Mouse (Mus musculus) erythroblast, embryonic 14.5 days (primary cell): ENCODE results near the gene Sh3rf3. TPM values are rescaled to one million over a fixed set of nuclear protein-coding genes. Genes with fewer than 3 reads are reported as not detected.

Source experiments
- H3K27me3 ChIP-seq: 2 replicates; pipeline ENCODE4 v1.6.1; 2012; ENCODE audit warnings: inconsistent platforms; ENCODE audit not compliant: control insufficient read depth
- H3K36me3 ChIP-seq: 2 replicates; pipeline ENCODE4 v1.6.1; 2012; ENCODE audit warnings: mild to moderate bottlenecking, inconsistent platforms; ENCODE audit not compliant: control insufficient read depth
- H3K4me1 ChIP-seq: 2 replicates; pipeline ENCODE4 v1.6.1; 2012; ENCODE audit warnings: inconsistent platforms; ENCODE audit not compliant: control insufficient read depth
- H3K4me3 ChIP-seq: replicated peaks from 2 replicates; pipeline ENCODE3; 2012; ENCODE audit warnings: moderate library complexity, mild to moderate bottlenecking, inconsistent platforms
- H3K9me3 ChIP-seq: 2 replicates; pipeline ENCODE4 v1.6.1; 2012; ENCODE audit warnings: low read length, inconsistent platforms, mixed read lengths; ENCODE audit not compliant: control insufficient read depth
- GATA1 ChIP-seq: IDR thresholded peaks from 2 replicates; pipeline ENCODE4 v1.6.1; 2012; ENCODE audit warnings: low read length, inconsistent platforms, mixed read lengths
- TAL1 ChIP-seq: IDR thresholded peaks from 3 replicates; pipeline ENCODE4 v1.6.1; 2012; ENCODE audit warnings: low read length, inconsistent platforms, mixed read lengths
- polyA plus RNA-seq: library from polyadenylated mRNA; stranded (reverse); fragments of >175 nt; gene quantifications from 2 replicates; pipeline ENCODE4 v1.2.3, GENCODE M21; 2012

Sh3rf3 gene
- polyA plus RNA-seq, 1 experiment, result not detected

GRCm38 (mm10) chr10:59127637-59128036, 314.5 kb downstream of the Sh3rf3 start:
- Histone ChIP-seq H3K4me1 (no peaks in the 10 kb centered on the region), H3K9me3 (no peaks in the 10 kb centered on the region; the same call in 1 of the 2 replicates), H3K4me3 (no peak overlapping the region), H3K36me3 (no peaks in the 10 kb centered on the region), H3K27me3 (no peaks in the 10 kb centered on the region)
- no peak for TF ChIP-seq GATA1
- TF ChIP-seq TAL1, result no peak

DNA sequence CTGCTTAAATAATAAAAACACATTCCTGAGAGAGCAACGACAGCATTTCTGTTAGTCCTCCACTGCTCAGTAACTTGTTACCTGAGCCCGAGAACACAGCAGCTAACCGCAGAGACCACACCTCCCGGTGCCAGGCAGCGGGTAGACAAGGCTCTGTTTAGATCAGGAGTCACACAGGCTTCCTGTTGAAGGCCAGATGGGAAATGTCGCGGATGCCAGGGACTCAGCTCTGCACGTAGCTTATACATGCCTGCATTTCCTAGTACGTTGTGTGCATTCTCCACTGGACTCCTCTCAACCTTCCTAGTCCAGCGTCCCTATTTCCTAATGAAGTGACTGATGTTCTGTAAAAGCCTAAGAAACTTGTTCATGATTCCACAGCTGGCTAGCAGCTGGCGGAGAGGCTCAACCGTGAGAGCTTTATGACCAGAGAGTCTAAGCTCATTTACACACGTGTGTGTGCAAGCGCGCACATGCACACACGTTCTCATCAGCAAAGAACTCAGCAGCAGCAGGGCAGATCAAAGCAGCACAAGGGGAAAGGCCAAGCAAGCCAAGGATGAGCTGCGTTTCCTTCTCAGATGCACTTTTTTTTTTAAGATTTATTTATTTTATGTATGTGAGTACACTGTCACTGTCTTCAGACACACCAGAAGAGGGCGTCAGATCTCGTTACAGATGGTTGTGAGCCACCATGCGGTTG, 318.9 kb downstream of the Sh3rf3 start:
- Histone ChIP-seq H3K27me3 (no peaks in the 10 kb centered on the region), H3K4me3 (no peak overlapping the region), H3K36me3 (no peaks in the 10 kb centered on the region), H3K4me1 (no peaks in the 10 kb centered on the region), H3K9me3 (no peaks in the 10 kb centered on the region)
- TF ChIP-seq GATA1 (no peak), TAL1 (no peak)

- TF ChIP-seq GATA1 (no peak), TAL1 (no peak)
- Histone ChIP-seq H3K4me3 (no peak overlapping the region), H3K4me1 (no peaks in the 10 kb centered on the region), H3K9me3 (no peaks in the 10 kb centered on the region), H3K27me3 (no peaks in the 10 kb centered on the region), H3K36me3 (no peaks in the 10 kb centered on the region)
Measured at GRCm38 (mm10) chr10:59133478-59134009, 320.4 kb downstream of the Sh3rf3 start.

DNA sequence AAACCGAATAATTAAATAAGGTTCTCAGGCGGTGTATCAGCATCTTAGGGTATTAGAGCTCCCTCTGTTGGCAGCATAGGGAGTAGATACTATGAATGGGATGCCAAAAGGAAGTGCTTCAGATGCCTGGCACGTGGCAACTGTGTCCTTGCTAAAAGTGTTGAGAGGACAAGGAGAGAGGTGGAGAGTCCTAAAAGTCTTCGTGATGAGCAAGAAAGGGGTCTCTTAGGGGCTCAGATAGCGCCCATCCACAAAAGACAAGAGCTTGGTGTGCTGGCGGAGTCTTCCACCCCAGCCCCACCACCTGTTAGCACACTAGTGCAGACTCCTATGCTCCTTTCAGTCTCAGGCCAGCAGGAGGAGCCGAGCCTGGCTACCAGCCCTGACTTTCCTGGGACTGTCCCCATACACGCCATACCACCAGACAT, 336.8 kb downstream of the Sh3rf3 start:
- no peak overlapping the region for H3K4me3 ChIP-seq
- TF ChIP-seq TAL1, result no peak
- no peak for TF ChIP-seq GATA1
- no peaks in the 10 kb centered on the region for H3K27me3 ChIP-seq
- no peaks in the 10 kb centered on the region; the same call in none of the 2 replicates for H3K4me1 ChIP-seq
- no peaks in the 10 kb centered on the region for H3K36me3 ChIP-seq
- no peaks in the 10 kb centered on the region for H3K9me3 ChIP-seq

DNA sequence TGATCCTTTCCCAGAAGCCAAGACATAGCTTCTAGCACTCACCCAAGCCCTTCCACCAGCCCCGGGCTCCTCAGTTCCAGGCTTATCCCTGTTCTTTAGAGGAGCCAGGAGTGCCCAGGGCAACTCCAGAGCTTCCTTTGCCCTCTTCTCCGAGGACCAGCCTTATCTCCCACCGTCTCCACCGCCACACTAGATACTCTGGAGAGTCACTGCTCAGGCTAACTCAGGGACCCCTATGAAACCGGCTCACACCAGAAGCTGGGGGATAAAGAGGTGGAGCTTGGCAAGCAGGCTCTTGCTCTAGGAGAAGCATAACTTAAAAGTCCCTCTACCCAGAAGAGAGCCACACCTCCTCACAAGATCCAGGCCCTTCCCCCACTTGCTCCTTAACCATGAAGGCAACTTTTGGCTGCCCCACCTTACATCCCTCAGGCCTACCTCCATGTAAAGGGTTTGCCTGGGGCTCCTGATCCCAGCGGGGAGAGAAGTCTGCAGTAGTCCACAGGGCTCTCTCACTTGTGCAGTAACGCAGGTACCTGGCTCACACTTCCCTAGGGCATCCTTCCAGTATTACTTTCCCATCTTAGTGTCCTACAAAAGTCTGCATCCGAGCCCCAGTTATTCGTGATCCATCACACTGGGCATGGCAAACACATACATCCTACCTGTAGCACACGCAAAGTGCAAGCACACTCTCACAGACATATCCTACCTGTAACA, 337.9 kb downstream of the Sh3rf3 start:
- Histone ChIP-seq H3K4me1 (no peaks in the 10 kb centered on the region; the same call in none of the 2 replicates), H3K36me3 (no peaks in the 10 kb centered on the region), H3K27me3 (no peaks in the 10 kb centered on the region), H3K9me3 (no peaks in the 10 kb centered on the region), H3K4me3 (no peak overlapping the region)
- TF ChIP-seq GATA1 (no peak), TAL1 (no peak)

DNA sequence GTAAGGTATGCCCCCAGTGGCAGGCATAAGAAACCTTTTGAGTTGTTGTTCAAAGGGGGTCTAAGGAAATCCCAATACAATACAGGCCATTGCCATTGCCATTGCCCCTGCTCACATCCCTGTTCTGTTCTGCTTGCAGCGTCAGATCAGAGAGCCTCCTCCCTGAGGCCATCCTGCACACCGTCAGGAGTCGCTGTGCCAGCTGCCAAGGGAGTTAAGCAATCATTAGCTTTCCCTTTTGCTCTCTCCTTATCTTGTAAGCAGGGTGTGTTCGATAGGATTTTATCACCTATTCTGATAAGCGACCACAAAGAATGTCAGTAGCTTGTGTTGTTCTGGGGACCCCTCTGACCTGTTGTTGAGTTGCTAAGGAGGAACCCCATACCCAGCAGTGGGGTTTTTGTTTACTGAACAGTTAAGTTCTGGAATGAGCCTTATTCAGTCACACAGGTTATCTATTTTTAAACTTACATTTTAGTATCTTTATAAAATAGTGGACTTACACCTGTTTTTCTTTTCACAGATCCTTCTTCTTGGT, 339.5 kb downstream of the Sh3rf3 start:
- no peaks in the 10 kb centered on the region for H3K9me3 ChIP-seq
- no peak overlapping the region for H3K4me3 ChIP-seq
- no peak for TF ChIP-seq GATA1
- TF ChIP-seq TAL1, result no peak
- no peaks in the 10 kb centered on the region for H3K27me3 ChIP-seq
- H3K36me3 ChIP-seq, result no peaks in the 10 kb centered on the region
- H3K4me1 ChIP-seq, result no peaks in the 10 kb centered on the region; the same call in none of the 2 replicates

GRCm38 (mm10) chr10:59158627-59159026, 345.5 kb downstream of the Sh3rf3 start:
- Histone ChIP-seq H3K4me1 (peaks cover 13% of the 10 kb centered on the region), H3K4me3 (no peak overlapping the region), H3K9me3 (no peaks in the 10 kb centered on the region), H3K36me3 (no peaks in the 10 kb centered on the region), H3K27me3 (no peaks in the 10 kb centered on the region)
- no peak for TF ChIP-seq GATA1
- TF ChIP-seq TAL1, result no peak

- TF ChIP-seq GATA1 (no peak), TAL1 (no peak)
- H3K9me3 ChIP-seq, result no peaks in the 10 kb centered on the region
- H3K4me3 ChIP-seq, result no peak overlapping the region
- no peaks in the 10 kb centered on the region; the same call in 1 of the 2 replicates for H3K36me3 ChIP-seq
- H3K27me3 ChIP-seq, result no peaks in the 10 kb centered on the region
- peaks cover 34% of the 10 kb centered on the region for H3K4me1 ChIP-seq
Measured at GRCm38 (mm10) chr10:59162185-59162897, 349.2 kb downstream of the Sh3rf3 start.
